Comparison of ENCODE assay signal across 13 mouse cellular contexts in genomic region chr9:63704979-63705751, GRCm38 (mm10). TPM values are rescaled to one million over a fixed set of nuclear protein-coding genes. Genes with fewer than 3 reads are reported as not detected.
DNase-seq lines count a peak whose midpoint lies in the region; ATAC-seq and TF ChIP-seq lines count a peak whose summit lies in the region.
"Had no signal": no experiment of that assay in that cellular context is flagged by ENCODE, and none has a peak within 500 bp of the region (broad histone marks: within the 10 kb centered on the region; RNA-seq: fewer than 3 reads in every experiment).

No protein-coding gene starts in this region.

- H3K27ac ChIP-seq in heart, embryonic 10.5 days, result peak overlapping the region; percentile 38
- H3K27ac ChIP-seq in liver, adult 2 months (replicated peaks; ENCODE audit: insufficient read depth, low read depth, low read length), result no peak overlapping the region
- no peak overlapping the region for H3K27ac ChIP-seq in limb, embryonic 10.5 days
- H3K27ac ChIP-seq: hindbrain, embryonic 13.5 days; limb, embryonic 13.5 days; midbrain, embryonic 15.5 days had no signal

- no peaks in the 10 kb centered on the region for H3K9me3 ChIP-seq in heart, embryonic 10.5 days
- H3K9me3 ChIP-seq in limb, embryonic 10.5 days (replicated peaks), result 0 out of 2 replicates have a peak, but pooled peaks cover 7% of the 10 kb centered on the region
- H3K9me3 ChIP-seq: hindbrain, embryonic 13.5 days; midbrain, embryonic 15.5 days had no signal

- H3K27me3 ChIP-seq in heart, embryonic 10.5 days (ENCODE audit: insufficient read depth, poor library complexity, severe bottlenecking), result no peaks in the 10 kb centered on the region
- H3K27me3 ChIP-seq in liver, adult 2 months (ENCODE audit: control insufficient read depth, insufficient read depth, low read length), result no peaks in the 10 kb centered on the region
- no peaks in the 10 kb centered on the region for H3K27me3 ChIP-seq in limb, embryonic 10.5 days (ENCODE audit: low read depth, poor library complexity, severe bottlenecking)
- H3K27me3 ChIP-seq: hindbrain, embryonic 13.5 days; limb, embryonic 13.5 days; midbrain, embryonic 15.5 days had no signal

- 41% methylated on average over 6 of the region's 6 CpGs for WGBS in heart, embryonic 10.5 days
- WGBS in liver, adult 2 months, result 41% methylated on average over 6 of the region's 6 CpGs
- 80% methylated on average over 6 of the region's 6 CpGs for WGBS in limb, embryonic 10.5 days

- ATAC-seq in megakaryocyte-erythroid progenitor cell, adult 5-6 weeks (replicated peaks; ENCODE audit: low FRiP score, low TSS enrichment, poor library complexity, severe bottlenecking), result peak; percentile 77
- ATAC-seq: midbrain, embryonic 15.5 days had no signal

- H3K4me3 ChIP-seq in heart, embryonic 10.5 days, result no peak overlapping the region
- H3K4me3 ChIP-seq in liver, adult 2 months (ENCODE audit: insufficient read depth, low read depth, low read length), result no peak overlapping the region
- H3K4me3 ChIP-seq in limb, embryonic 10.5 days, result no peak overlapping the region
- H3K4me3 ChIP-seq: hindbrain, embryonic 13.5 days; limb, embryonic 13.5 days; midbrain, embryonic 15.5 days had no signal

- peak; percentile 42 to 58 for DNase-seq in lung, adult 18-20 months
- no peak for DNase-seq in lung, postnatal 14 days
- DNase-seq in heart, embryonic 10.5 days (ENCODE audit: low spot score), result no peak
- peak; percentile 48 for DNase-seq in liver, adult 2 months (ENCODE audit: extremely low read depth, low read depth, low spot score)
- DNase-seq in Muller cell, postnatal 12 days (ENCODE audit: inconsistent ontology term), result no peak
- DNase-seq in limb, embryonic 10.5 days (ENCODE audit: low spot score), result no peak
- DNase-seq: adrenal gland, postnatal 10 days; forebrain, postnatal 0 days; kidney, adult 18-20 months had no signal

- no peak for TF ChIP-seq POLR2A in liver, adult 2 months (IDR thresholded peaks at IDR 0.05; ENCODE audit: extremely low read depth, insufficient read depth, low read length)

- no peak overlapping the region for H3K9ac ChIP-seq in liver, adult 2 months (ENCODE audit: low read depth, low read length)
- H3K9ac ChIP-seq: forebrain, postnatal 0 days; hindbrain, embryonic 13.5 days; midbrain, embryonic 15.5 days had no signal

- peaks cover 17% of the 10 kb centered on the region for H3K36me3 ChIP-seq in heart, embryonic 10.5 days
- no peaks in the 10 kb centered on the region for H3K36me3 ChIP-seq in liver, adult 2 months (ENCODE audit: control insufficient read depth, insufficient read depth, low read length)
- peaks cover 21% of the 10 kb centered on the region for H3K36me3 ChIP-seq in limb, embryonic 10.5 days
- H3K36me3 ChIP-seq: hindbrain, embryonic 13.5 days; midbrain, embryonic 15.5 days had no signal

- H3K79me2 ChIP-seq in liver, adult 2 months (ENCODE audit: control insufficient read depth, insufficient read depth, low read length), result peaks cover 30% of the 10 kb centered on the region; the same call in 1 of the 2 replicates

- no peak for TF ChIP-seq CTCF in liver, adult 2 months (IDR thresholded peaks at IDR 0.05; ENCODE audit: low read depth, low read length)

- H3K4me1 ChIP-seq in heart, embryonic 10.5 days, result peaks cover 84% of the 10 kb centered on the region
- H3K4me1 ChIP-seq in liver, adult 2 months (ENCODE audit: control insufficient read depth, insufficient read depth, low read length), result peaks cover 25% of the 10 kb centered on the region
- H3K4me1 ChIP-seq in limb, embryonic 10.5 days, result peaks cover 67% of the 10 kb centered on the region

RNA-seq across cellular contexts. Expression of gene Smad3, which starts 52.6 kb away (rescaled TPM):
- 15.2 and 20.0 TPM in 2 replicates for polyA plus RNA-seq in heart, embryonic 10.5 days (2016; fragmentation: Nextera tagmentation; extraction: Ambion mirVana)
- 5.7 and 8.1 TPM in 2 replicates for total RNA-seq in liver, adult 2 months (2014; rRNA removed)
- polyA plus RNA-seq in liver, adult 2 months (2012; rRNA removed), result 7.8 and 8.9 TPM in 2 replicates
- total RNA-seq in megakaryocyte-erythroid progenitor cell, adult 5-6 weeks (2014; fragmentation: Nextera tagmentation), result 14.1 and 19.7 TPM in 2 replicates
- total RNA-seq in megakaryocyte-erythroid progenitor cell, adult 5-6 weeks (2017), result 11.9 and 15.9 TPM in 2 replicates
- polyA plus RNA-seq in limb, embryonic 10.5 days (2016; fragmentation: Nextera tagmentation; extraction: Ambion mirVana), result 27.1 and 27.7 TPM in 2 replicates

Comparison
In these comparisons a context has a peak if more than half of its experiments do, and no peak if none do; other contexts are left out.
1. DNase-seq: peak in lung, adult 18-20 months (2 of 2) and liver, adult 2 months (single experiment); none in lung, postnatal 14 days (single experiment), heart, embryonic 10.5 days (single experiment), Muller cell, postnatal 12 days (single experiment) and limb, embryonic 10.5 days (single experiment).